In the genomic region with DNA sequence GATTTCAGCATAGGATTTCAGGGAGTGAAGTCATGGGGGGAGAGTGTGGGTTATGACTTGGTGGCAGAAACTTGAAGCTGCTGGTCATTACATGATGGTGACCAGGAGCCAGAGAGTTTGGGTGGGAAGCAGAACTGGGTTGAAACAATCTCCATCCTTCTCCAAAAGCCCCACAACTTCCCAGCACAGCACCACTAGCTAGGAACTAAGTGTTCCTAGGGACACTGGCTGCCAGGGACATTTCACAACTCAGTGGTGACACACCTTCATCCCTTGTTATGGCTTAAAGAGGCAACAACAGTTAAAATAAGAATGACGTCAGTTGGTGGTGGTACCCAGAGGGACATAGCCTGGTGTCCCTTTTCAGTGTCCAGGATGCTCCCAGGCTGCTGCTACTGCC, we compare ENCODE assay signal across 26 mouse cellular contexts. TPM values are rescaled to one million over a fixed set of nuclear protein-coding genes. Genes with fewer than 3 reads are reported as not detected.
DNase-seq lines count a peak whose midpoint lies in the region; ATAC-seq and TF ChIP-seq lines count a peak whose summit lies in the region.
"Had no signal": no experiment of that assay in that cellular context is flagged by ENCODE, and none has a peak within 500 bp of the region (broad histone marks: within the 10 kb centered on the region; RNA-seq: fewer than 3 reads in every experiment).

No protein-coding gene starts in this region.

- H3K9ac ChIP-seq in heart, adult 2 months (ENCODE audit: low read depth, low read length): no peak overlapping the region
- no peak overlapping the region for H3K9ac ChIP-seq in heart, embryonic 11.5 days (ENCODE audit: low read depth, low read length)
- H3K9ac ChIP-seq: embryonic facial prominence, embryonic 13.5 days; embryonic facial prominence, embryonic 15.5 days; forebrain, embryonic 12.5 days had no signal

- no peak overlapping the region for H3K4me2 ChIP-seq in heart, embryonic 11.5 days
- H3K4me2 ChIP-seq: embryonic facial prominence, embryonic 13.5 days; embryonic facial prominence, embryonic 15.5 days; forebrain, embryonic 12.5 days had no signal

- TF ChIP-seq POLR2A in heart, adult 2 months (IDR thresholded peaks at IDR 0.05; ENCODE audit: insufficient read depth, low read depth, low read length): no peak

- no peaks in the 10 kb centered on the region for H3K9me3 ChIP-seq in heart, embryonic 11.5 days (replicated peaks; ENCODE audit: control insufficient read depth, low read length)
- H3K9me3 ChIP-seq: embryonic facial prominence, embryonic 13.5 days; embryonic facial prominence, embryonic 15.5 days; forebrain, embryonic 10.5 days; forebrain, embryonic 12.5 days had no signal

- DNase-seq in gastrocnemius, adult 2 months: peak; percentile 49
- DNase-seq in gastrocnemius, postnatal 10 days: no peak
- peak in 1 of 2 experiments; percentile 25 for DNase-seq in heart, adult 2 months
- peak; percentile 65 for DNase-seq in skeletal muscle tissue, adult 2 months (ENCODE audit: low read depth, low spot score)
- DNase-seq in layer of hippocampus, adult 8-10 months (ENCODE audit: low spot score in 2 of 2): no peak
- DNase-seq: adrenal gland, adult 2 months; adrenal gland, postnatal 10 days; adrenal gland, postnatal 25 days; cerebellum, adult 11 months; cerebellum, adult 18-20 months; cerebellum, adult 8-10 months; cerebellum, adult 9-11 months; cerebellum, postnatal 14 days; cerebellum, postnatal 36 days; embryo, embryonic 11 days had no signal

- no peak overlapping the region for H3K4me3 ChIP-seq in gastrocnemius, adult 2 months
- H3K4me3 ChIP-seq in heart, adult 2 months: no peak overlapping the region
- H3K4me3 ChIP-seq in heart, embryonic 11.5 days (ENCODE audit: low read depth, low read length): no peak overlapping the region
- H3K4me3 ChIP-seq: embryonic facial prominence, embryonic 13.5 days; embryonic facial prominence, embryonic 15.5 days; erythroblast, embryonic 14.5 days; forebrain, embryonic 10.5 days; forebrain, embryonic 12.5 days had no signal

- no peaks in the 10 kb centered on the region for H3K4me1 ChIP-seq in heart, adult 2 months (ENCODE audit: control insufficient read depth, insufficient read depth, low read length)
- H3K4me1 ChIP-seq in heart, embryonic 11.5 days (ENCODE audit: control insufficient read depth, insufficient read depth, low read length): no peaks in the 10 kb centered on the region
- H3K4me1 ChIP-seq: embryonic facial prominence, embryonic 13.5 days; embryonic facial prominence, embryonic 15.5 days had no signal

- H3K79me2 ChIP-seq in heart, adult 2 months (replicated peaks; ENCODE audit: control insufficient read depth, insufficient read depth, low read length): no peaks in the 10 kb centered on the region

- no peak for ATAC-seq in heart, embryonic 11.5 days (replicated peaks; ENCODE audit: insufficient number of reproducible peaks, low FRiP score, low TSS enrichment)
- ATAC-seq: forebrain, embryonic 14.5 days had no signal

- no peak for TF ChIP-seq CTCF in gastrocnemius, adult 2 months (IDR thresholded peaks at IDR 0.05)
- no peak for TF ChIP-seq CTCF in heart, adult 2 months (IDR thresholded peaks at IDR 0.05)

- 0 out of 2 replicates have a peak, but pooled peaks have one; percentile 23 for TF ChIP-seq EP300 in heart, adult 2 months (IDR thresholded peaks at IDR 0.05; ENCODE audit: insufficient read depth, low read depth, low read length)

- 61% methylated on average over 1 of the region's 1 CpGs for WGBS in heart, adult 2 months
- WGBS in heart, embryonic 11.5 days (ENCODE audit: insufficient replicate concordance): 68% methylated on average over 1 of the region's 1 CpGs

- no peaks in the 10 kb centered on the region for H3K36me3 ChIP-seq in heart, adult 2 months (ENCODE audit: control insufficient read depth, insufficient read depth, low read length)
- no peaks in the 10 kb centered on the region for H3K36me3 ChIP-seq in heart, embryonic 11.5 days (ENCODE audit: control insufficient read depth, insufficient read depth, low read length)
- H3K36me3 ChIP-seq: embryonic facial prominence, embryonic 13.5 days; embryonic facial prominence, embryonic 15.5 days; forebrain, embryonic 10.5 days; forebrain, embryonic 12.5 days had no signal

- H3K27me3 ChIP-seq in heart, adult 2 months (ENCODE audit: control insufficient read depth, insufficient read depth, low read length): no peaks in the 10 kb centered on the region
- H3K27me3 ChIP-seq in heart, embryonic 11.5 days (ENCODE audit: control insufficient read depth, insufficient read depth, low read length): no peaks in the 10 kb centered on the region

- no peak overlapping the region for H3K27ac ChIP-seq in gastrocnemius, adult 2 months
- H3K27ac ChIP-seq in heart, adult 2 months: no peak overlapping the region
- H3K27ac ChIP-seq in heart, embryonic 11.5 days (ENCODE audit: low read depth, low read length): no peak overlapping the region
- H3K27ac ChIP-seq: embryonic facial prominence, embryonic 13.5 days; embryonic facial prominence, embryonic 15.5 days; forebrain, embryonic 10.5 days; forebrain, embryonic 12.5 days had no signal

- intact Hi-C loops in gastrocnemius, adult 2 months (cut with DNase I): no loop called here
- intact Hi-C loops in heart, adult 2 months (cut with DNase I): no loop called here

RNA-seq across cellular contexts. Expression of a gene that starts 13.2 kb away (rescaled TPM):
- total RNA-seq in gastrocnemius, adult 2 months (2021): under 1 TPM; 0.11 to 0.20 TPM
- under 1 TPM; 0.40 to 0.59 TPM for total RNA-seq in gastrocnemius, postnatal 10 days (2021)
- total RNA-seq in heart, adult 2 months (2021): not detected
- 0.18 and 0.23 TPM in 2 replicates for polyA plus RNA-seq in heart, adult 2 months (2012; rRNA removed)
- 0.24 TPM in 1 of 2 replicates, not detected in the other for polyA plus RNA-seq in heart, embryonic 11.5 days (2014; fragmentation: Nextera tagmentation; extraction: Ambion mirVana)
- total RNA-seq in layer of hippocampus, adult 8-10 months (2022): 1 to 10 TPM; 1.5 to 4.5 (median 2.6) TPM
- total RNA-seq: common myeloid progenitor, adult 5-6 weeks; MEL had no signal
- polyA plus RNA-seq: embryonic facial prominence, embryonic 11.5 days; embryonic facial prominence, embryonic 13.5 days; embryonic facial prominence, embryonic 15.5 days; erythroblast, embryonic 14.5 days had no signal

RNA-seq across cellular contexts. Expression of a gene that starts 56.0 kb away (rescaled TPM):
- total RNA-seq in gastrocnemius, adult 2 months (2021): under 1 TPM; 0.20 to 0.46 TPM
- 1 to 10 TPM; 6.6 to 7.0 TPM for total RNA-seq in gastrocnemius, postnatal 10 days (2021)
- under 1 TPM in 1 of 2 experiments, not detected in 1; 0.10 TPM for total RNA-seq in heart, adult 2 months (2021)
- polyA plus RNA-seq in heart, adult 2 months (2012; rRNA removed): 0.59 TPM in 2 replicates
- 8.4 and 10.6 TPM in 2 replicates for polyA plus RNA-seq in heart, embryonic 11.5 days (2014; fragmentation: Nextera tagmentation; extraction: Ambion mirVana)
- total RNA-seq in layer of hippocampus, adult 8-10 months (2022): 10 to 100 TPM; 10.7 to 18.0 (median 14.9) TPM
- polyA plus RNA-seq: C2C12 had no signal

Comparison
In these comparisons a context has a peak if more than half of its experiments do, and no peak if none do; other contexts are left out.
1. DNase-seq: peak in gastrocnemius, adult 2 months (single experiment) and skeletal muscle tissue, adult 2 months (single experiment); none in gastrocnemius, postnatal 10 days (single experiment) and layer of hippocampus, adult 8-10 months (0 of 2).
2. RNA of a gene that starts 56.0 kb away (total RNA-seq): 10.7 to 18.0 TPM in layer of hippocampus, adult 8-10 months and 6.6 to 7.0 TPM in gastrocnemius, postnatal 10 days; 0.20 to 0.46 TPM in gastrocnemius, adult 2 months and 0.10 TPM in heart, adult 2 months; every median in the first group is over 4 times any median in the second.